ENCODE assay signal across 7 mouse cellular contexts in the genomic region with DNA sequence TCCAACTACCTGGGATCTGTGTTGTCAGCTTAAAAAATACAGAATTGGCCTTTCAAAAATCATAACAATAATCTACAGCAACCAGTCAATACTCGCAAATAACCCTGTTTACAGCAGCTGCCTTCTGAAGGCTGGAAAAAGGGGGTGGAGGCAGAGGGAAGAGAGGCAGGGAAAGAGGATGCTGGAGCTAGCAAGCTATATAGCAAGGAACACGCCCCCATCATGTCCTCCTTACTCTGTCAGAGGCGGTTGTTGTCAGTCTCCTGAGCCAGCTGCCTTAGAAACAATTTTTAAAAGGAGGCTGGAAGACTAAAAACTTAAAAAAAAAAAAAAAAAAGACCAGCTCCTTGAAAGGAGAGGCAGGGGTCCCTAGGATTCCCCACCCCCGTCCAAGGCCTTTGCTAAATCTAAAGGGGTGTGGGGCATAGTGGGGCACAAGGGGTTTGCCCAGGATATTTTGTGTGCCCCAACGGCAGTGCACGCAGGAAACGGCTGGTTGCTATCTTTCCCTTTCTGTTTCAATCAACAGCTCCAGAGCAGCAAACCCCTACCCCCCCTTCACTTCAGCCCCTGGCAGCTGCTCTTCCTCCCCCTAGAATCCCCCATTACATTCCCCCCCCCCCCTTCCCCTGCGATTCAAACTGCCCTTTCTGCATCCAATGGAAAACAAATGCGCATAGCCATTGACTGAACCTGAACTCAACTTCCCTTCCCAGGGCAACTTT. TPM values are rescaled to one million over a fixed set of nuclear protein-coding genes. Genes with fewer than 3 reads are reported as not detected.
DNase-seq lines count a peak whose midpoint lies in the region; ATAC-seq and TF ChIP-seq lines count a peak whose summit lies in the region.

No protein-coding gene starts in this region.

- H3K4me1 ChIP-seq in spleen, adult 2 months (ENCODE audit: control insufficient read depth, insufficient read depth, insufficient read length), result peaks cover 4% of the 10 kb centered on the region; the same call in 1 of the 2 replicates
- H3K4me1 ChIP-seq in embryonic facial prominence, embryonic 13.5 days, result peaks cover 59% of the 10 kb centered on the region
- peaks cover 14% of the 10 kb centered on the region for H3K4me1 ChIP-seq in limb, embryonic 11.5 days (ENCODE audit: control insufficient read depth, insufficient read depth, low read length)
- H3K4me1 ChIP-seq in neural tube, embryonic 13.5 days (replicated peaks), result peaks cover 67% of the 10 kb centered on the region

- no peaks in the 10 kb centered on the region for H3K36me3 ChIP-seq in spleen, adult 2 months (ENCODE audit: control insufficient read depth, insufficient read depth, low read length)
- 0 out of 2 replicates have a peak, but pooled peaks cover 4% of the 10 kb centered on the region for H3K36me3 ChIP-seq in embryonic facial prominence, embryonic 13.5 days
- no peaks in the 10 kb centered on the region for H3K36me3 ChIP-seq in limb, embryonic 11.5 days (ENCODE audit: control insufficient read depth, insufficient read depth, low read length)
- no peaks in the 10 kb centered on the region; the same call in 1 of the 2 replicates for H3K36me3 ChIP-seq in neural tube, embryonic 13.5 days

- no peak for TF ChIP-seq POLR2A in spleen, adult 2 months (IDR thresholded peaks at IDR 0.05; ENCODE audit: low read depth, low read length)

- H3K27ac ChIP-seq in spleen, adult 2 months (ENCODE audit: insufficient read depth, low read length), result peak overlapping the region; percentile 69
- H3K27ac ChIP-seq in embryonic facial prominence, embryonic 13.5 days, result peak overlapping the region; percentile 94; the same call in 1 of the 2 replicates
- H3K27ac ChIP-seq in limb, embryonic 11.5 days (replicated peaks; ENCODE audit: low read depth, low read length), result no peak overlapping the region
- H3K27ac ChIP-seq in neural tube, embryonic 13.5 days (replicated peaks), result peak overlapping the region; percentile 100

- intact Hi-C loops in gastrocnemius, postnatal 14 days (cut with DNase I; ENCODE audit: low total_unique reads), result no loop called here

- no peaks in the 10 kb centered on the region for H3K9me3 ChIP-seq in embryonic facial prominence, embryonic 13.5 days
- no peaks in the 10 kb centered on the region for H3K9me3 ChIP-seq in limb, embryonic 11.5 days (ENCODE audit: control insufficient read depth, low read length)
- H3K9me3 ChIP-seq in neural tube, embryonic 13.5 days, result no peaks in the 10 kb centered on the region

- peak overlapping the region; percentile 98 for H3K4me2 ChIP-seq in embryonic facial prominence, embryonic 13.5 days
- peak overlapping the region; percentile 77 for H3K4me2 ChIP-seq in limb, embryonic 11.5 days (ENCODE audit: low read depth, severe bottlenecking)
- peak overlapping the region; percentile 84 for H3K4me2 ChIP-seq in neural tube, embryonic 13.5 days

- peak overlapping the region; percentile 90 for H3K4me3 ChIP-seq in spleen, adult 2 months (ENCODE audit: extremely low read depth, insufficient read depth, insufficient read length)
- H3K4me3 ChIP-seq in embryonic facial prominence, embryonic 13.5 days, result peak overlapping the region; percentile 98
- peak overlapping the region; percentile 99 for H3K4me3 ChIP-seq in limb, embryonic 11.5 days (ENCODE audit: low read depth, low read length)
- peak overlapping the region; percentile 88 for H3K4me3 ChIP-seq in neural tube, embryonic 13.5 days

- no peaks in the 10 kb centered on the region for H3K27me3 ChIP-seq in spleen, adult 2 months (ENCODE audit: control insufficient read depth, insufficient read depth, low read length)
- no peaks in the 10 kb centered on the region for H3K27me3 ChIP-seq in embryonic facial prominence, embryonic 13.5 days
- H3K27me3 ChIP-seq in limb, embryonic 11.5 days (ENCODE audit: control insufficient read depth, insufficient read depth, low read length), result no peaks in the 10 kb centered on the region
- H3K27me3 ChIP-seq in neural tube, embryonic 13.5 days, result no peaks in the 10 kb centered on the region

- DNase-seq in spleen, adult 2 months (ENCODE audit: low read depth in 1 of 2, low spot score in 2 of 2), result peak in 1 of 2 experiments; percentile 30
- DNase-seq in spleen, adult 12 weeks (ENCODE audit: low spot score), result no peak
- DNase-seq in limb, embryonic 11.5 days (ENCODE audit: low spot score), result no peak
- DNase-seq in layer of hippocampus, postnatal 10 days (ENCODE audit: low spot score in 2 of 2), result no peak
- DNase-seq in gastrocnemius, postnatal 14 days, result no peak

- peak overlapping the region; percentile 96 for H3K9ac ChIP-seq in embryonic facial prominence, embryonic 13.5 days
- H3K9ac ChIP-seq in limb, embryonic 11.5 days (ENCODE audit: low read length), result no peak overlapping the region; the same call in 1 of the 2 replicates
- peak overlapping the region; percentile 99 for H3K9ac ChIP-seq in neural tube, embryonic 13.5 days

- 4% methylated on average over 9 of the region's 9 CpGs for WGBS in spleen, adult 2 months
- WGBS in embryonic facial prominence, embryonic 13.5 days, result 28% methylated on average over 9 of the region's 9 CpGs
- WGBS in limb, embryonic 11.5 days, result 29% methylated on average over 9 of the region's 9 CpGs
- 15% methylated on average over 9 of the region's 9 CpGs for WGBS in neural tube, embryonic 13.5 days

- TF ChIP-seq CTCF in spleen, adult 2 months (IDR thresholded peaks at IDR 0.05; ENCODE audit: extremely low read depth, insufficient read depth, insufficient read length, insufficient replicate concordance), result no peak

- ATAC-seq in embryonic facial prominence, embryonic 13.5 days (ENCODE audit: insufficient number of reproducible peaks, insufficient read depth, low FRiP score, low TSS enrichment, low read depth), result no peak
- ATAC-seq in limb, embryonic 11.5 days (ENCODE audit: insufficient number of reproducible peaks, low FRiP score, low TSS enrichment, low read depth), result no peak
- ATAC-seq in neural tube, embryonic 13.5 days (ENCODE audit: low read depth), result no peak

RNA-seq across cellular contexts. Expression of gene Kmt2a, which starts 2.2 kb away (rescaled TPM):
- 36.8 and 38.4 TPM in 2 replicates for polyA plus RNA-seq in spleen, adult 2 months (2012; rRNA removed)
- 18.1 and 22.8 TPM in 2 replicates for polyA plus RNA-seq in embryonic facial prominence, embryonic 13.5 days (2015; fragmentation: Nextera tagmentation; extraction: Ambion mirVana)
- polyA plus RNA-seq in limb, embryonic 11.5 days (2014; fragmentation: Nextera tagmentation; extraction: Ambion mirVana), result 13.7 and 14.8 TPM in 2 replicates
- polyA plus RNA-seq in neural tube, embryonic 13.5 days (2015; fragmentation: Nextera tagmentation; extraction: Ambion mirVana), result 20.9 and 25.0 TPM in 2 replicates
- total RNA-seq in layer of hippocampus, postnatal 10 days (2021), result 10 to 100 TPM; 50.5 to 54.6 TPM
- total RNA-seq in gastrocnemius, postnatal 14 days (2021), result 10 to 100 TPM; 11.8 to 14.3 TPM

RNA-seq across cellular contexts. Expression of gene Atp5l, which starts 41.6 kb away (rescaled TPM):
- 65.8 and 79.4 TPM in 2 replicates for polyA plus RNA-seq in spleen, adult 2 months (2012; rRNA removed)
- polyA plus RNA-seq in embryonic facial prominence, embryonic 13.5 days (2015; fragmentation: Nextera tagmentation; extraction: Ambion mirVana), result 678 and 698 TPM in 2 replicates
- polyA plus RNA-seq in limb, embryonic 11.5 days (2014; fragmentation: Nextera tagmentation; extraction: Ambion mirVana), result 574 and 614 TPM in 2 replicates
- 725 and 838 TPM in 2 replicates for polyA plus RNA-seq in neural tube, embryonic 13.5 days (2015; fragmentation: Nextera tagmentation; extraction: Ambion mirVana)
- total RNA-seq in layer of hippocampus, postnatal 10 days (2021), result 100 to 1,000 TPM; 394 to 460 TPM
- total RNA-seq in gastrocnemius, postnatal 14 days (2021), result 100 to 1,000 TPM; 663 to 775 TPM
